Mouse (Mus musculus) hindbrain, embryonic 10.5 days (tissue): ENCODE data around the gene Lrrc61. TPM values are rescaled to one million over a fixed set of nuclear protein-coding genes. Genes with fewer than 3 reads are reported as not detected.

Source experiments
- DNase-seq: peaks from one replicate; pipeline ENCODE4 v3.0.0-alpha.2; 2017; ENCODE audit warnings: low spot score
- H3K27ac ChIP-seq: fragments of 300-500 bp; sonication (generic); 2 replicates; pipeline ENCODE4 v1.5.1; 2016; ENCODE audit warnings: mild to moderate bottlenecking, moderate library complexity
- H3K27me3 ChIP-seq: fragments of 300-500 bp; sonication (generic); 2 replicates; pipeline ENCODE4 v1.6.1; 2016; ENCODE audit warnings: mild to moderate bottlenecking; ENCODE audit not compliant: poor library complexity, insufficient read depth, severe bottlenecking
- H3K36me3 ChIP-seq: fragments of 300-500 bp; sonication (generic); 2 replicates; pipeline ENCODE4 v1.6.1; 2016; ENCODE audit warnings: mild to moderate bottlenecking, moderate library complexity
- H3K4me1 ChIP-seq: fragments of 300-500 bp; sonication (generic); replicated peaks from 2 replicates; pipeline ENCODE4 v1.6.1; 2016; ENCODE audit warnings: mild to moderate bottlenecking
- H3K4me3 ChIP-seq: fragments of 300-500 bp; sonication (generic); 2 replicates; pipeline ENCODE4 v1.5.1; 2016; ENCODE audit warnings: mild to moderate bottlenecking, moderate library complexity
- H3K9me3 ChIP-seq: fragments of 300-500 bp; sonication (generic); 2 replicates; pipeline ENCODE4 v1.6.1; 2016; ENCODE audit warnings: mild to moderate bottlenecking, moderate library complexity
- WGBS: fragments of 180-500 bp; shearing (Covaris S2); methylation state at CpG from one replicate; pipeline ENCODE4 v1.1.7; 2016; 5-methylcytosine and 5-hydroxymethylcytosine counted together
- polyA plus RNA-seq: library from polyadenylated mRNA; unstranded; fragments of >200 nt; fragmentation: Nextera tagmentation; extraction: Ambion mirVana; gene quantifications from 2 replicates; pipeline ENCODE4 v1.2.1, GENCODE M21; 2016

Gene Lrrc61
- polyA plus RNA-seq, 1 experiment from 2014 or later: 25.2 TPM

GRCm38 (mm10) chr6:48602080-48602741 lies 47.6 kb downstream of the Lrrc61 start:
- Histone ChIP-seq H3K27ac (peak overlapping the region; percentile 96), H3K36me3 (peaks cover 34% of the 10 kb centered on the region), H3K9me3 (peaks cover 9% of the 10 kb centered on the region), H3K4me3 (peak overlapping the region; percentile 68), H3K27me3 (no peaks in the 10 kb centered on the region), H3K4me1 (peaks cover 28% of the 10 kb centered on the region)
- 3% methylated on average over 28 of the region's 28 CpGs for WGBS
- DNase-seq: no peak

- no peak overlapping the region for H3K27ac ChIP-seq
- H3K27me3 ChIP-seq: no peaks in the 10 kb centered on the region
- H3K36me3 ChIP-seq: peaks cover 7% of the 10 kb centered on the region
- H3K9me3 ChIP-seq: no peaks in the 10 kb centered on the region
- no peak overlapping the region for H3K4me3 ChIP-seq
- 0 out of 2 replicates have a peak, but pooled peaks cover 11% of the 10 kb centered on the region for H3K4me1 ChIP-seq
- WGBS: 64% methylated on average over 2 of the region's 2 CpGs
- no peak for DNase-seq
These were observed 53.5 kb downstream of the Lrrc61 start for GRCm38 (mm10) chr6:48608124-48608523.

GRCm38 (mm10) chr6:48609512-48609911 lies 54.9 kb downstream of the Lrrc61 start:
- Histone ChIP-seq H3K36me3 (peaks cover 21% of the 10 kb centered on the region), H3K4me3 (no peak overlapping the region), H3K9me3 (peaks cover 3% of the 10 kb centered on the region; the same call in 1 of the 2 replicates), H3K27me3 (no peaks in the 10 kb centered on the region), H3K27ac (no peak overlapping the region), H3K4me1 (0 out of 2 replicates have a peak, but pooled peaks cover 11% of the 10 kb centered on the region)
- WGBS: 51% methylated on average over 7 of the region's 7 CpGs
- DNase-seq: no peak

- peaks cover 3% of the 10 kb centered on the region; the same call in 1 of the 2 replicates for H3K9me3 ChIP-seq
- H3K27me3 ChIP-seq: no peaks in the 10 kb centered on the region
- DNase-seq: no peak
- peaks cover 30% of the 10 kb centered on the region for H3K36me3 ChIP-seq
- no peak overlapping the region for H3K4me3 ChIP-seq
- no peak overlapping the region for H3K27ac ChIP-seq
- 90% methylated on average over 3 of the region's 3 CpGs for WGBS
- 0 out of 2 replicates have a peak, but pooled peaks cover 11% of the 10 kb centered on the region for H3K4me1 ChIP-seq
These were observed 56.1 kb downstream of the Lrrc61 start for GRCm38 (mm10) chr6:48610657-48611056.

- Histone ChIP-seq H3K4me3 (no peak overlapping the region), H3K36me3 (peaks cover 38% of the 10 kb centered on the region), H3K27me3 (no peaks in the 10 kb centered on the region), H3K4me1 (0 out of 2 replicates have a peak, but pooled peaks cover 11% of the 10 kb centered on the region), H3K9me3 (peaks cover 3% of the 10 kb centered on the region; the same call in 1 of the 2 replicates), H3K27ac (no peak overlapping the region)
- 91% methylated on average over 4 of the region's 4 CpGs for WGBS
- DNase-seq: no peak
These were observed 58.9 kb downstream of the Lrrc61 start for GRCm38 (mm10) chr6:48613464-48613863.

GRCm38 (mm10) chr6:48614756-48615155 lies 60.2 kb downstream of the Lrrc61 start:
- H3K4me1 ChIP-seq: no peaks in the 10 kb centered on the region
- no peaks in the 10 kb centered on the region for H3K27me3 ChIP-seq
- DNase-seq: no peak
- no peak overlapping the region for H3K27ac ChIP-seq
- peaks cover 51% of the 10 kb centered on the region for H3K36me3 ChIP-seq
- H3K4me3 ChIP-seq: no peak overlapping the region
- H3K9me3 ChIP-seq: peaks cover 3% of the 10 kb centered on the region; the same call in 1 of the 2 replicates
- WGBS: 93% methylated on average over 5 of the region's 5 CpGs

GRCm38 (mm10) chr6:48620031-48620430 lies 65.4 kb downstream of the Lrrc61 start:
- Histone ChIP-seq H3K4me3 (no peak overlapping the region), H3K36me3 (peaks cover 47% of the 10 kb centered on the region), H3K27me3 (0 out of 2 replicates have a peak, but pooled peaks cover 2% of the 10 kb centered on the region), H3K27ac (no peak overlapping the region), H3K9me3 (no peaks in the 10 kb centered on the region), H3K4me1 (no peaks in the 10 kb centered on the region)
- no peak for DNase-seq
- 94% methylated on average over 30 of the region's 30 CpGs for WGBS

Other genes starting within 250 kb of the Lrrc61 start
- gene Krba1, start 159.2 kb upstream of the Lrrc61 start, polyA plus RNA-seq: 27.7 and 28.1 TPM in 2 replicates
- 12.4 and 16.2 TPM in 2 replicates for gene Zfp467, start 109.0 kb upstream of the Lrrc61 start, polyA plus RNA-seq
- gene Sspo, start 106.6 kb upstream of the Lrrc61 start, polyA plus RNA-seq: 0.50 and 0.64 TPM in 2 replicates
- 45.7 and 62.2 TPM in 2 replicates for gene Atp6v0e2, start 17.2 kb upstream of the Lrrc61 start, polyA plus RNA-seq
- gene Rarres2, start 18.0 kb downstream of the Lrrc61 start, polyA plus RNA-seq: 0.42 and 1.9 TPM in 2 replicates
- gene Gm45021, start 34.8 kb downstream of the Lrrc61 start, polyA plus RNA-seq: not detected in 2 replicates
- gene Repin1, start 39.1 kb downstream of the Lrrc61 start, polyA plus RNA-seq: 55.9 and 57.2 TPM in 2 replicates
- 1.2 TPM in 1 of 2 replicates, not detected in the other for gene Gm44965, start 39.1 kb downstream of the Lrrc61 start, polyA plus RNA-seq
- gene Zfp775, start 47.3 kb downstream of the Lrrc61 start, polyA plus RNA-seq: 10.5 and 12.5 TPM in 2 replicates
- gene AI854703, start 72.0 kb downstream of the Lrrc61 start, polyA plus RNA-seq: 0.96 and 1.3 TPM in 2 replicates
- 0.37 and 0.75 TPM in 2 replicates for gene Gimap8, start 92.4 kb downstream of the Lrrc61 start, polyA plus RNA-seq
- 3.4 and 4.4 TPM in 2 replicates for gene Gimap9, start 121.3 kb downstream of the Lrrc61 start, polyA plus RNA-seq
- gene Gimap4, start 129.8 kb downstream of the Lrrc61 start, polyA plus RNA-seq: 5.3 and 5.8 TPM in 2 replicates
- 10.0 and 10.4 TPM in 2 replicates for gene Gimap6, start 153.4 kb downstream of the Lrrc61 start, polyA plus RNA-seq
- gene Gm28053, start 163.8 kb downstream of the Lrrc61 start, polyA plus RNA-seq: not detected in 2 replicates
- not detected in 2 replicates for gene Gimap7, start 163.8 kb downstream of the Lrrc61 start, polyA plus RNA-seq
- 5.0 and 5.9 TPM in 2 replicates for gene Gimap1, start 184.3 kb downstream of the Lrrc61 start, polyA plus RNA-seq
- gene Gimap5, start 191.4 kb downstream of the Lrrc61 start, polyA plus RNA-seq: 0.47 and 0.71 TPM in 2 replicates
- gene Gimap3, start 216.1 kb downstream of the Lrrc61 start, polyA plus RNA-seq: 0.09 TPM in 1 of 2 replicates, not detected in the other